In the genomic region with DNA sequence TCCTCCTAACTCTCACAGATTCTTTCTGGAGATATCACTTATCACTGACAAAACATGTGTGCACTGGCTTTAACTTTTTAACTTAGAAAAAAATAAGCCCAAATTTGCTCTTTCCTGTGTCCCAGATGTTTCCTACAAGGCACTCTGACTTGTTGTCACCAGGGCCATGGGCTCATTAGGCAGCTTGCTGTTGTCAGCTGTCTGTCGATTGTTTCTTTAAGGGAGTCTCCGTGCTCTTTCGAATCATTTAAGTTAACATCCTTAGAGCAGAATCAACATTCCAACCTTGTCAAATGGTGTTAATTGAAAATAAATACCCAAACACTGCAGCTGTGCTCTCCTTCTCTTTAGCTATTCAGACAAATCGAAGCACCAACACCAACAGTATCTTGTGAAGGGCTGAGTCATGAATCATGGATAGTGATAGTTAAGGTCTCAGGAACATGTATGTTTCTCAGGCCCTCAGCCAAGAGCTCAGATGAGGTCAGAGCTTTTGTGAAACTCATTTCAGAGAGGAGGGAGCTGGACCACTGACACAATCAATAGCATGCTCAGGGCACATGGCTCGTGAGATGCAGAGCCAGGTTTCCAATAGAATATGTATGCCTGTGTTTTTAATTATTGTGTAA, we compare ENCODE assay signal across 21 mouse cellular contexts.
"Had no signal": no experiment of that assay in that cellular context is flagged by ENCODE, and none has a peak within 500 bp of the region (broad histone marks: within the 10 kb centered on the region; RNA-seq: fewer than 3 reads in every experiment).

No protein-coding gene starts in this region.

- H3K4me2 ChIP-seq: limb, embryonic 15.5 days; liver, embryonic 12.5 days; liver, embryonic 15.5 days; lung, embryonic 15.5 days; midbrain, embryonic 13.5 days; neural tube, embryonic 13.5 days had no signal

- H3K9ac ChIP-seq: limb, embryonic 15.5 days; liver, embryonic 12.5 days; liver, embryonic 15.5 days; lung, embryonic 15.5 days; midbrain, embryonic 13.5 days; neural tube, embryonic 13.5 days had no signal

- ATAC-seq: intestine, postnatal 0 days; liver, embryonic 12.5 days; midbrain, embryonic 13.5 days; midbrain, embryonic 16.5 days had no signal

- H3K4me1 ChIP-seq: limb, embryonic 15.5 days; liver, embryonic 12.5 days; liver, embryonic 15.5 days; lung, embryonic 15.5 days; megakaryocyte, embryonic 14.5 days; midbrain, embryonic 10.5 days; midbrain, embryonic 13.5 days; neural tube, embryonic 13.5 days had no signal

- H3K4me3 ChIP-seq: layer of hippocampus, adult 2 months; limb, embryonic 15.5 days; liver, embryonic 12.5 days; liver, embryonic 15.5 days; lung, embryonic 15.5 days; megakaryocyte, embryonic 14.5 days; midbrain, embryonic 10.5 days; midbrain, embryonic 13.5 days; myocyte; neural tube, embryonic 13.5 days had no signal

- DNase-seq: layer of hippocampus, adult 9-11 months; lung, postnatal 10 days; lung, postnatal 36 days; retina, postnatal 1 day; right cerebral cortex, postnatal 25 days; spleen, adult 18-20 months; thymus, adult 2 months; thymus, postnatal 14 days; thymus, postnatal 4 days had no signal

- H3K9me3 ChIP-seq: limb, embryonic 15.5 days; liver, embryonic 12.5 days; liver, embryonic 15.5 days; lung, embryonic 15.5 days; megakaryocyte, embryonic 14.5 days; midbrain, embryonic 10.5 days; midbrain, embryonic 13.5 days; neural tube, embryonic 13.5 days had no signal

- H3K27me3 ChIP-seq: limb, embryonic 15.5 days; liver, embryonic 12.5 days; liver, embryonic 15.5 days; lung, embryonic 15.5 days; megakaryocyte, embryonic 14.5 days; midbrain, embryonic 13.5 days; neural tube, embryonic 13.5 days had no signal

- H3K27ac ChIP-seq: layer of hippocampus, adult 2 months; limb, embryonic 15.5 days; liver, embryonic 12.5 days; liver, embryonic 15.5 days; lung, embryonic 15.5 days; midbrain, embryonic 10.5 days; midbrain, embryonic 13.5 days; neural tube, embryonic 13.5 days had no signal

- H3K36me3 ChIP-seq: limb, embryonic 15.5 days; liver, embryonic 12.5 days; liver, embryonic 15.5 days; lung, embryonic 15.5 days; midbrain, embryonic 10.5 days; midbrain, embryonic 13.5 days; neural tube, embryonic 13.5 days had no signal
